Mouse (Mus musculus): Measurements from ENCODE around the gene Zcchc24. TPM values are rescaled to one million over a fixed set of nuclear protein-coding genes. Genes with fewer than 3 reads are reported as not detected.

The Zcchc24 gene
- polyA plus RNA-seq, 1 experiment, result 36.4 TPM

GRCm38 (mm10) chr14:25795067-25795466 is 26.2 kb upstream of the Zcchc24 start:
- no peaks in the 10 kb centered on the region for H3K36me3 ChIP-seq (ENCODE audit: control insufficient read depth, insufficient read depth)
- H3K27me3 ChIP-seq (ENCODE audit: control insufficient read depth, insufficient read depth, insufficient read length), result no peaks in the 10 kb centered on the region
- H3K4me3 ChIP-seq (ENCODE audit: insufficient read depth, poor library complexity, severe bottlenecking), result no peak overlapping the region
- H3ac ChIP-seq (ENCODE audit: control insufficient read depth, insufficient read length, low read depth), result no peak overlapping the region
- no peaks in the 10 kb centered on the region for H3K79me3 ChIP-seq (ENCODE audit: low read depth)
- no peaks in the 10 kb centered on the region for H3K79me2 ChIP-seq (ENCODE audit: control insufficient read depth, insufficient read depth)
- no peak for TF ChIP-seq CTCF (IDR thresholded peaks at IDR 0.05; ENCODE audit: control insufficient read depth, insufficient read depth, insufficient read length)
- no peak for TF ChIP-seq MAX (IDR thresholded peaks at IDR 0.05)
- no peak for TF ChIP-seq CEBPB (IDR thresholded peaks at IDR 0.05; ENCODE audit: low read depth)
- TF ChIP-seq FOSL1 (IDR thresholded peaks at IDR 0.05; ENCODE audit: insufficient read depth, low read length, poor library complexity, severe bottlenecking), result no peak
- TF ChIP-seq USF1 (IDR thresholded peaks at IDR 0.05; ENCODE audit: low read depth), result no peak
- no peak for TF ChIP-seq MYOD1 (IDR thresholded peaks at IDR 0.05; ENCODE audit: control insufficient read depth, insufficient read length, low read depth)
- no peak for TF ChIP-seq MYOG (IDR thresholded peaks at IDR 0.05; ENCODE audit: control insufficient read depth, extremely low read depth, insufficient read length)

- no peaks in the 10 kb centered on the region for H3K27me3 ChIP-seq (ENCODE audit: control insufficient read depth, insufficient read depth, insufficient read length)
- no peaks in the 10 kb centered on the region for H3K79me2 ChIP-seq (ENCODE audit: control insufficient read depth, insufficient read depth)
Observed at GRCm38 (mm10) chr14:25794331-25794730, 25.5 kb upstream of the Zcchc24 start.

DNA sequence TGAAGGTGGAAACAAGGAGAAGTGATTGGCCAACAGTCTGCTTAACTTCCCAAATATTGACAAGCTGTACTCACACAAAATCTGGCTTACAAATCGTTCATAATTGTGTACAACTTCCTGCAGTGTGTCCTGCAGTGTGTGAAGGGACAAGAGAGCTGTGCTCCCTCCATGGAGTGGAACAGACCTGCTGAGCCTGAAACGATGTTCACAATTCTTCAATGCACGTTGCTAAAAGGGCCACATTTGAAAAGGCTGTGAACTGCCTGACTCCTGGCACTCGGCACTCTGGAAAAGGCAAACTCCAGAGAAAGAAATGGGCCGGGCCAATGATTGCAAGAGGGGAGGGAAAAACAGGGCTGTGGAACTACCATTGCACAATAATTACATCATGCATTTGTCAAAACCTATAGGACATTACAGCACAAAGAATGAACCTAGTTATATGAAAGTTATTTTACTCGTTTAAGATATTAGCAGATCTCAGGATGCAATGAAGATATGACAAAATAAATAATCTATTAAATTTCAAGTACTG is 22.0 kb upstream of the Zcchc24 start:
- TF ChIP-seq CEBPB (IDR thresholded peaks at IDR 0.05; ENCODE audit: low read depth) (peak; percentile 67), MYOG (IDR thresholded peaks at IDR 0.05; ENCODE audit: control insufficient read depth, extremely low read depth, insufficient read length) (no peak)
- no peaks in the 10 kb centered on the region for H3K36me3 ChIP-seq (ENCODE audit: control insufficient read depth, insufficient read depth)

More at GRCm38 (mm10) chr14:25794331-25794730, 25.5 kb upstream of the Zcchc24 start:
- no peak for TF ChIP-seq USF1 (IDR thresholded peaks at IDR 0.05; ENCODE audit: low read depth)
- TF ChIP-seq CTCF (IDR thresholded peaks at IDR 0.05; ENCODE audit: control insufficient read depth, insufficient read depth, insufficient read length), result no peak
- no peak for TF ChIP-seq MAX (IDR thresholded peaks at IDR 0.05)
- TF ChIP-seq CEBPB (IDR thresholded peaks at IDR 0.05; ENCODE audit: low read depth), result no peak
- Histone ChIP-seq H3ac (ENCODE audit: control insufficient read depth, insufficient read length, low read depth) (no peak overlapping the region), H3K4me3 (ENCODE audit: insufficient read depth, poor library complexity, severe bottlenecking) (no peak overlapping the region), H3K79me3 (ENCODE audit: low read depth) (no peaks in the 10 kb centered on the region), H3K36me3 (ENCODE audit: control insufficient read depth, insufficient read depth) (no peaks in the 10 kb centered on the region)

GRCm38 (mm10) chr14:25789946-25790345 is 21.1 kb upstream of the Zcchc24 start:
- H3ac ChIP-seq (ENCODE audit: control insufficient read depth, insufficient read length, low read depth), result no peak overlapping the region
- H3K36me3 ChIP-seq (ENCODE audit: control insufficient read depth, insufficient read depth), result no peaks in the 10 kb centered on the region
- no peaks in the 10 kb centered on the region for H3K79me3 ChIP-seq (ENCODE audit: low read depth)
- H3K4me3 ChIP-seq (ENCODE audit: insufficient read depth, poor library complexity, severe bottlenecking), result no peak overlapping the region
- no peaks in the 10 kb centered on the region for H3K27me3 ChIP-seq (ENCODE audit: control insufficient read depth, insufficient read depth, insufficient read length)
- H3K79me2 ChIP-seq (ENCODE audit: control insufficient read depth, insufficient read depth), result no peaks in the 10 kb centered on the region
- TF ChIP-seq CTCF (IDR thresholded peaks at IDR 0.05; ENCODE audit: control insufficient read depth, insufficient read depth, insufficient read length), result no peak
- TF ChIP-seq FOSL1 (IDR thresholded peaks at IDR 0.05; ENCODE audit: insufficient read depth, low read length, poor library complexity, severe bottlenecking), result no peak
- TF ChIP-seq USF1 (IDR thresholded peaks at IDR 0.05; ENCODE audit: low read depth), result no peak
- no peak for TF ChIP-seq MAX (IDR thresholded peaks at IDR 0.05)
- TF ChIP-seq MYOG (IDR thresholded peaks at IDR 0.05; ENCODE audit: control insufficient read depth, extremely low read depth, insufficient read length), result no peak
- no peak for TF ChIP-seq CEBPB (IDR thresholded peaks at IDR 0.05; ENCODE audit: low read depth)
- no peak for TF ChIP-seq MYOD1 (IDR thresholded peaks at IDR 0.05; ENCODE audit: control insufficient read depth, insufficient read length, low read depth)

More for the DNA sequence above, 22.0 kb upstream of the Zcchc24 start:
- Histone ChIP-seq H3K79me2 (ENCODE audit: control insufficient read depth, insufficient read depth) (no peaks in the 10 kb centered on the region), H3K79me3 (ENCODE audit: low read depth) (no peaks in the 10 kb centered on the region), H3K27me3 (ENCODE audit: control insufficient read depth, insufficient read depth, insufficient read length) (no peaks in the 10 kb centered on the region), H3K4me3 (ENCODE audit: insufficient read depth, poor library complexity, severe bottlenecking) (no peak overlapping the region), H3ac (ENCODE audit: control insufficient read depth, insufficient read length, low read depth) (no peak overlapping the region)

- TF ChIP-seq CTCF (IDR thresholded peaks at IDR 0.05; ENCODE audit: control insufficient read depth, insufficient read depth, insufficient read length), result no peak
- Histone ChIP-seq H3K36me3 (ENCODE audit: control insufficient read depth, insufficient read depth) (no peaks in the 10 kb centered on the region), H3K4me3 (ENCODE audit: insufficient read depth, poor library complexity, severe bottlenecking) (no peak overlapping the region), H3K27me3 (ENCODE audit: control insufficient read depth, insufficient read depth, insufficient read length) (no peaks in the 10 kb centered on the region), H3K79me2 (ENCODE audit: control insufficient read depth, insufficient read depth) (no peaks in the 10 kb centered on the region), H3K79me3 (ENCODE audit: low read depth) (no peaks in the 10 kb centered on the region), H3ac (ENCODE audit: control insufficient read depth, insufficient read length, low read depth) (no peak overlapping the region)
Observed at GRCm38 (mm10) chr14:25789207-25789606, 20.4 kb upstream of the Zcchc24 start.

GRCm38 (mm10) chr14:25788201-25788600 is 19.4 kb upstream of the Zcchc24 start:
- H3K27me3 ChIP-seq (ENCODE audit: control insufficient read depth, insufficient read depth, insufficient read length), result no peaks in the 10 kb centered on the region
- no peaks in the 10 kb centered on the region for H3K79me3 ChIP-seq (ENCODE audit: low read depth)
- no peak overlapping the region for H3K4me3 ChIP-seq (ENCODE audit: insufficient read depth, poor library complexity, severe bottlenecking)
- no peaks in the 10 kb centered on the region for H3K36me3 ChIP-seq (ENCODE audit: control insufficient read depth, insufficient read depth)
- TF ChIP-seq MYOG (IDR thresholded peaks at IDR 0.05; ENCODE audit: control insufficient read depth, extremely low read depth, insufficient read length), result no peak
- TF ChIP-seq CTCF (IDR thresholded peaks at IDR 0.05; ENCODE audit: control insufficient read depth, insufficient read depth, insufficient read length), result no peak
- TF ChIP-seq USF1 (IDR thresholded peaks at IDR 0.05; ENCODE audit: low read depth), result no peak
- no peak for TF ChIP-seq MAX (IDR thresholded peaks at IDR 0.05)
- no peak for TF ChIP-seq FOSL1 (IDR thresholded peaks at IDR 0.05; ENCODE audit: insufficient read depth, low read length, poor library complexity, severe bottlenecking)
- no peak for TF ChIP-seq CEBPB (IDR thresholded peaks at IDR 0.05; ENCODE audit: low read depth)
- no peak for TF ChIP-seq MYOD1 (IDR thresholded peaks at IDR 0.05; ENCODE audit: control insufficient read depth, insufficient read length, low read depth)
- no peak overlapping the region for H3ac ChIP-seq (ENCODE audit: control insufficient read depth, insufficient read length, low read depth)
- H3K79me2 ChIP-seq (ENCODE audit: control insufficient read depth, insufficient read depth), result no peaks in the 10 kb centered on the region

Data from C2C12 (cell line).